Mouse (Mus musculus) urinary bladder, postnatal 0 days (tissue): ENCODE data around the gene Ergic1. TPM values are rescaled to one million over a fixed set of nuclear protein-coding genes. Genes with fewer than 3 reads are reported as not detected.

Source experiments
- microRNA-seq: library from miRNA; unstranded; fragments of <30 nt; microRNA quantifications from one replicate; pipeline ENCODE4, GENCODE M21; 2016
- polyA plus RNA-seq: library from polyadenylated mRNA; unstranded; fragments of >200 nt; fragmentation: Nextera tagmentation; extraction: Ambion mirVana; gene quantifications from 2 replicates; pipeline ENCODE4 v1.2.1, GENCODE M21; 2015

Ergic1 gene
- polyA plus RNA-seq: 100 and 109 TPM in 2 replicates

DNA sequence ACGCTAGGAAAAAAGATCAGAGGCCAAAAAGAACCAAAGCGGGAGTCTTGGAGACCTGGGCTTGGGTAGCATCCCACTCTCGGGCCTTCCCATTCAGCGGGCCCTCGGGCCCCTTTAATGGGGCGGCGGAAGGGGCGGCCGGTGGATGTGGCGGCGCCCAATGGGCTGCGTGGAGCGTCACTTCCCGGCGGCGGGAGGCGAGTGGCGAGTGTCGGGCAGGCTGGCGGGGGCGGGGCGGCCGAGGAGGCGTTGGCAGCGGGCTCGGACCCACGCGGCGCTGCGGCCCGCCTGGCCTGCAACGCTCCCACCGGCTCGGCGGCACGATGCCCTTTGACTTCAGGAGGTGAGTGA lies at the start of gene Ergic1:
Gene Ergic1 (plus strand): TSS at position 200 of the 351 bp plus-strand sequence.

DNA sequence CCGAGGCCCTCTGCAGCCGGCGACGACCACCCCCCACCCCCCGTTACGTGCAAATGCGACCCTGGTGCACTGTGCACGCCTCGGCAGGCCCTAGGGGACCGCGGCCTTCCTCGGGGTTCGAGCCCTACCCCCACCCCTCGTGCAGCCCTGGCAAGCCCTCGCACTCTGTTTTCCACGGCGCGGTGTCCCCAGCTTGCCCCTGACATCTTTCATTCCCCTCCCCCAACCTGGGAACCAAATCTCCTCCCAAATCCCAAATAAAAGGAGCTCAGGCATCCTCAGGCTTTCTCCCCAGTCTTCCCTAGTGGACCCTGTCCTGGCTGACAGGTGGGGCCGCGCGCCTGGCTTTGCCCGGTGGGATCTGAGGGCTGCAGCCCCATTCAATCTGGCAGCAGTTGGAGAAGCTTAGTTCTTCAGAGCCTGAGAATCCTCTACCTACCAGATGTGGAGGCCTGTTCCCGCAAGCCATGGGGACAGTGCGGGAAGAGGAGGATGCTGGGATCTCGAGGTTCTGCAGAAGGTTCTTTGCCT lies 427 bp downstream of the Ergic1 start, which contains the start of gene Dusp1:
Gene Dusp1 (minus strand): TSS at position 478 of the 531 bp plus-strand sequence.

DNA sequence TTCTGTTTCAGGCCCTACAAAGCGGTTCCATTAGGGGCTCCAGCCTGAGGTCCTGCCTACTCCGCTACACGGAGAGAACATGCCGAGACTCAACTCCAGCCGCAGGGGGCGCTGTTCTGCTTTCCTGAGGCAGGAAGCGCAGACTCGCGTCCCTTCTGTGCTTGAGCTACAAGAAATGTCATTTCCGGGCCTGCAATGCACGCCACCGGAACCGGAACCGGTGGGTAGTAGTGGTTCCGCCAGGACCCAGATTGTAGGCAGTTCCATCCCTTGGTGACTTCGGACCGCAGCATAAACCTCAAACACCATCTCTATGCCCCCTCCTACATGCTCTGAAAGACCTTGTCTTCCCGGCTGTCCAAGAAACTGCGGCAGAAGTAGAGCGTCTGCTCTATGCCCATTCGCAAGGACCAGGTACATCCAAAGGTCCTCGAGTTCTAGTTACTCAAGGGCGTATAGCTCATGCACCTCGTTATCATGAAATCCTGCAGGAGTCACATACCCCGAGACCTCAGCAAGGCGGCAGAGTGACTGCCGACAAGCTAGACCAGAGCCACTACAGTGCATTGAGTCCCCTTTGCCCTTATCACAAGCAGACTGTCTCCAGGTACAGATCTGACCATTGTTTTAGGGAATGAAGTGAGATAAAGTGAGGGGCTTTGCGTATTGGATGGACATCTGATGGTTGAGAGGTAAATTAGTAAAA lies 101.8 kb downstream of the Ergic1 start, which contains the start of gene Atp6v0e:
Gene Atp6v0e (plus strand): TSS at position 254 of the 706 bp plus-strand sequence.

Small RNAs within 50 kb of the gene (microRNA-seq; reads per million reads assigned to microRNA genes)
- not detected for gene Gm22420

Other genes with a start within 250 kb of the Ergic1 start
- gene Neurl1b, start 146.7 kb upstream of the Ergic1 start, polyA plus RNA-seq: 0.95 and 1.2 TPM in 2 replicates
- 29.8 and 32.8 TPM in 2 replicates for gene Dusp1, start 639 bp downstream of the Ergic1 start, polyA plus RNA-seq
- gene Atp6v0e, start 101.7 kb downstream of the Ergic1 start, polyA plus RNA-seq: 293 and 307 TPM in 2 replicates
- 7.3 and 7.7 TPM in 2 replicates for gene Crebrf, start 154.2 kb downstream of the Ergic1 start, polyA plus RNA-seq
- gene Bnip1, start 219.6 kb downstream of the Ergic1 start, polyA plus RNA-seq: 27.5 and 32.6 TPM in 2 replicates